Mouse (Mus musculus): ENCODE data around the gene Cbr1.

DNA sequence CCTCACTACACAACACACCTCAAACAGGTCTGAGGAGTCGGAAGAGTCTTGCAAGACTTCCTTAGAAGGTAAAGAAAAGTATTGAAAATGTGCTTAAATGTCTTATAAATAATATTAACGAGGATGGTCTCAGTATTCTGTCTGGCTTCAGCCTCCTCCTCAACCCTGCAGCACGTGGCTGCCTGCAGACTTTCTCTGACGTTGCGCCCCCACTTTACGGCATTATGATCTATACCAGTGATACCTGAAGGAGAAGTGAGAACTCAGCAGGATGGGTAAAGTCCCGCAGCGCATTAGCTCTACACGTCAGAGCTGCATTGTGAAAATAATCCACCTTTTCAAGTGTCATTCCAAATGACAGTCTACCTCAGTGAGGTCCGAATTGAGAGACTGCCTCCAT, 11.2 kb upstream of the Cbr1 start:
- TF ChIP-seq CTCF (conservative IDR thresholded peaks at IDR 0.05; ENCODE audit: low read length) = no peak
- TF ChIP-seq NANOG (IDR thresholded peaks at IDR 0.05; ENCODE audit: borderline replicate concordance, low read length) = no peak
- TF ChIP-seq POU5F1 (IDR thresholded peaks at IDR 0.05; ENCODE audit: borderline replicate concordance, low read length) = no peak
